Mouse (Mus musculus) heart, postnatal 0 days (tissue): ENCODE data around the gene Gtf2ird2. TPM values are rescaled to one million over a fixed set of nuclear protein-coding genes. Genes with fewer than 3 reads are reported as not detected.

Experiments used
- ATAC-seq: fragments of 200-750 bp; cut with Nextera tagmentation; 2 replicates; pipeline ENCODE4 v1.8.0; 2017; ENCODE audit warnings: low read depth, moderate number of reproducible peaks, moderate library complexity; ENCODE audit not compliant: insufficient read depth
- DNase-seq: peaks from one replicate; pipeline ENCODE4 v3.0.0-alpha.2; 2016; ENCODE audit warnings: low spot score
- H3K27ac ChIP-seq: fragments of 300-500 bp; sonication (generic); 2 replicates; pipeline ENCODE4 v1.5.1; 2014; ENCODE audit warnings: low read depth, mild to moderate bottlenecking
- H3K27me3 ChIP-seq: fragments of 300-500 bp; sonication (generic); 2 replicates; pipeline ENCODE4 v1.6.1; 2014; ENCODE audit warnings: low read length, mixed read lengths; ENCODE audit not compliant: control insufficient read depth, insufficient read depth
- H3K36me3 ChIP-seq: fragments of 300-500 bp; sonication (generic); replicated peaks from 2 replicates; pipeline ENCODE4 v1.6.1; 2014; ENCODE audit warnings: low read length, mixed read lengths; ENCODE audit not compliant: control insufficient read depth, insufficient read depth
- H3K4me1 ChIP-seq: fragments of 300-500 bp; sonication (generic); 2 replicates; pipeline ENCODE4 v1.6.1; 2014; ENCODE audit warnings: antibody characterized with exemption; ENCODE audit not compliant: control insufficient read depth, insufficient read depth
- H3K4me2 ChIP-seq: fragments of 300-500 bp; sonication (generic); 2 replicates; pipeline ENCODE4 v1.6.1; 2014; ENCODE audit warnings: low read depth, mild to moderate bottlenecking, low read length, moderate library complexity
- H3K4me3 ChIP-seq: fragments of 300-500 bp; sonication (generic); 2 replicates; pipeline ENCODE4 v1.5.1; 2014; ENCODE audit warnings: low read depth, low read length
- H3K9ac ChIP-seq: fragments of 300-500 bp; sonication (generic); replicated peaks from 2 replicates; pipeline ENCODE4 v1.6.1; 2014; ENCODE audit warnings: low read depth, low read length, mixed read lengths
- H3K9me3 ChIP-seq: fragments of 300-500 bp; sonication (generic); replicated peaks from 2 replicates; pipeline ENCODE4 v1.6.1; 2016; ENCODE audit warnings: low read length; ENCODE audit not compliant: control insufficient read depth
- CTCF ChIP-seq: IDR thresholded peaks from 2 replicates; pipeline ENCODE4 v1.5.1; 2016; ENCODE audit warnings: antibody characterized with exemption, control low read depth, low read depth
- EP300 ChIP-seq: IDR thresholded peaks from 2 replicates; pipeline ENCODE4 v1.6.1; 2016; ENCODE audit warnings: antibody characterized with exemption, low read depth
- WGBS: fragments of 180-500 bp; shearing (Covaris S2); extraction: QIAGEN DNeasy Blood & Tissue Kit; methylation state at CpG from one replicate; pipeline ENCODE4 v1.1.7; 2014; 5-methylcytosine and 5-hydroxymethylcytosine counted together
- polyA plus RNA-seq: library from polyadenylated mRNA; unstranded; fragments of >200 nt; fragmentation: Nextera tagmentation; extraction: Ambion mirVana; gene quantifications from 2 replicates; pipeline ENCODE4 v1.2.1, GENCODE M21; 2015
- total RNA-seq: library from RNA; depleted of rRNA; stranded (reverse); fragments of >200 nt; gene quantifications from 2 replicates; pipeline ENCODE4 v1.2.3, GENCODE M21; 2014; ENCODE audit warnings: low replicate concordance; rRNA removed

Gene Gtf2ird2
- total and polyA plus RNA-seq, 2 experiments from 2014 or later, result 4.2 to 25.1 TPM

DNA sequence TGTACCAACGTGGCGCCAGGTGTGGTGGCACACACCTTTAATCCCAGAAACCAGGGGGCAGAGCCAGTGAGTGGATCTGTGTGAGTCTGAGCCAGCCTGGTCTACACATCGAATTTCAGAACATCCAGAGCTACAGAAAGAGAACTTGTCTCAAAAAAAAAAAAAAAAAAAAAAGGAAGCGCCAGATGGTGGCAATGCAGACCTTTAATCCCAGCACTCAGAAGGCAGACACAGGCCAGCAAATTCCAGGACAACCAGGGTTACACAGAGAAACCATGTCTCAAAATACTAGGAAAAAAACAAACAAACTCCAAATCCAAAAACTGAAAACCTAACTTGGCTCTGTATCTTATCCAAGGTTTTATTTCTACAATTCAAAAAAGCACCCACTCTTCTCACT, 86.7 kb downstream of the Gtf2ird2 start:
- Histone ChIP-seq H3K9ac (no peak overlapping the region), H3K27ac (no peak overlapping the region), H3K4me1 (0 out of 2 replicates have a peak, but pooled peaks cover 4% of the 10 kb centered on the region), H3K4me3 (no peak overlapping the region), H3K27me3 (no peaks in the 10 kb centered on the region), H3K4me2 (no peak overlapping the region), H3K36me3 (peaks cover 95% of the 10 kb centered on the region), H3K9me3 (no peaks in the 10 kb centered on the region)
- DNase-seq, result no peak
- ATAC-seq, result no peak
- WGBS, result 90% methylated on average over 4 of the region's 4 CpGs
- no peak for TF ChIP-seq CTCF
- TF ChIP-seq EP300, result no peak

GRCm38 (mm10) chr5:134271421-134271820, 87.6 kb downstream of the Gtf2ird2 start:
- Histone ChIP-seq H3K4me1 (0 out of 2 replicates have a peak, but pooled peaks cover 4% of the 10 kb centered on the region), H3K4me3 (no peak overlapping the region), H3K9ac (no peak overlapping the region), H3K9me3 (no peaks in the 10 kb centered on the region), H3K36me3 (peaks cover 94% of the 10 kb centered on the region), H3K27ac (no peak overlapping the region), H3K27me3 (no peaks in the 10 kb centered on the region), H3K4me2 (no peak overlapping the region)
- no peak for ATAC-seq
- TF ChIP-seq EP300 (no peak), CTCF (no peak)
- WGBS, result 85% methylated on average over 11 of the region's 11 CpGs
- DNase-seq, result no peak

GRCm38 (mm10) chr5:134272761-134273160, 88.9 kb downstream of the Gtf2ird2 start:
- H3K4me2 ChIP-seq, result no peak overlapping the region
- 0 out of 2 replicates have a peak, but pooled peaks cover 4% of the 10 kb centered on the region for H3K4me1 ChIP-seq
- no peak overlapping the region for H3K9ac ChIP-seq
- WGBS, result 72% methylated on average over 11 of the region's 11 CpGs
- H3K4me3 ChIP-seq, result no peak overlapping the region
- ATAC-seq (no peak), DNase-seq (no peak)
- no peaks in the 10 kb centered on the region for H3K27me3 ChIP-seq
- TF ChIP-seq CTCF, result no peak
- no peak for TF ChIP-seq EP300
- no peaks in the 10 kb centered on the region for H3K9me3 ChIP-seq
- peaks cover 96% of the 10 kb centered on the region for H3K36me3 ChIP-seq
- no peak overlapping the region for H3K27ac ChIP-seq

DNA sequence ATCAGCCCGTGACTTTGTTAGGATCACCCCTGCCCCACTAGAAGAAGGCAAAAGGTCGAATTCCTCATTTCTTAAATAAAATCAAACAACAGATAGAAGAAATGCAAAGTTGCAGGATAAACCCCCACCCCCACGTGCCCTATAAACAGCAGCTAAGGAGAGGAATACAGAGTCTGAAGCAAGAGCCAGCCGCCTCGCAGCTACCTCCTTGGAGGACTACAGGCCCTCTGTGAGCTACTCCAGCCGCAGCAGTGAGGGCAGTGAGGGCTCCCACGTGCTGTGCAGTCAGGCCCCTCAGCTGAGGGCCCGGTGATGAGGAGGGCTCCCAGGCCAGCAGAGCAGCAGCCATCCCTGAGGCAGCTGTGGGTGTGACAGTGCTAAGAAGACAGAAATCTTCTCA, 89.9 kb downstream of the Gtf2ird2 start:
- Histone ChIP-seq H3K36me3 (peaks cover 95% of the 10 kb centered on the region), H3K4me1 (0 out of 2 replicates have a peak, but pooled peaks cover 4% of the 10 kb centered on the region), H3K27ac (peak overlapping the region; percentile 30; the same call in 1 of the 2 replicates), H3K9ac (no peak overlapping the region), H3K27me3 (no peaks in the 10 kb centered on the region), H3K4me2 (no peak overlapping the region), H3K9me3 (no peaks in the 10 kb centered on the region), H3K4me3 (no peak overlapping the region)
- TF ChIP-seq CTCF, result no peak
- no peak for TF ChIP-seq EP300
- ATAC-seq (no peak), DNase-seq (no peak)
- 77% methylated on average over 8 of the region's 8 CpGs for WGBS

Other genes with a start within 250 kb of the Gtf2ird2 start
- gene Castor2, start 84.3 kb upstream of the Gtf2ird2 start, total RNA-seq, result 3.9 and 6.3 TPM in 2 replicates
- 5.2 and 5.5 TPM in 2 replicates for gene Castor2, start 84.3 kb upstream of the Gtf2ird2 start, polyA plus RNA-seq
- 19.7 and 23.5 TPM in 2 replicates for gene Rcc1l, start 7.2 kb upstream of the Gtf2ird2 start, total RNA-seq
- 19.5 and 22.1 TPM in 2 replicates for gene Rcc1l, start 7.2 kb upstream of the Gtf2ird2 start, polyA plus RNA-seq
- 0.70 and 3.1 TPM in 2 replicates for gene Ncf1, start 45.6 kb downstream of the Gtf2ird2 start, total RNA-seq
- gene Ncf1, start 45.6 kb downstream of the Gtf2ird2 start, polyA plus RNA-seq, result 1.7 and 1.8 TPM in 2 replicates
- gene Gtf2i, start 130.7 kb downstream of the Gtf2ird2 start, total RNA-seq, result 84.8 and 97.1 TPM in 2 replicates
- 81.9 and 82.3 TPM in 2 replicates for gene Gtf2i, start 130.7 kb downstream of the Gtf2ird2 start, polyA plus RNA-seq